Mouse (Mus musculus) spleen, postnatal 36 days (tissue): ENCODE results near the gene Gse1.
A peak's percentile ranks its signal among the peaks of the same experiment; 100 is the strongest.

Experiments
- DNase-seq, 2 experiments: peaks; one replicate each; pipeline ENCODE4 v3.0.0; 2022; ENCODE audit warnings: low spot score in 2 of 2, mixed read lengths in 1 of 2

The Gse1 gene

GRCm38 (mm10) chr8:120532517-120533215, 304.4 kb downstream of the Gse1 start:
- peak in 1 of 2 experiments; percentile 44 for DNase-seq

- no peak for DNase-seq
Measured at GRCm38 (mm10) chr8:120533380-120533779, 305.1 kb downstream of the Gse1 start.

- DNase-seq = no peak
Measured at GRCm38 (mm10) chr8:120534080-120534479, 305.8 kb downstream of the Gse1 start.

- DNase-seq = peak; percentile 76 to 80
Measured at GRCm38 (mm10) chr8:120534504-120535368, 306.5 kb downstream of the Gse1 start.

- DNase-seq = peak in 1 of 2 experiments; percentile 32
Measured at GRCm38 (mm10) chr8:120535452-120536305, 307.4 kb downstream of the Gse1 start.

- DNase-seq = peak in 1 of 2 experiments; percentile 27
Measured at GRCm38 (mm10) chr8:120536306-120537206, 308.3 kb downstream of the Gse1 start.

GRCm38 (mm10) chr8:120537207-120537817, 309.1 kb downstream of the Gse1 start:
- peak; percentile 88 to 90 for DNase-seq

GRCm38 (mm10) chr8:120537818-120538396, 309.7 kb downstream of the Gse1 start:
- peak; percentile 34 to 45 for DNase-seq

- DNase-seq = peak; percentile 93 to 94
Measured at GRCm38 (mm10) chr8:120538397-120539240, 310.4 kb downstream of the Gse1 start.

GRCm38 (mm10) chr8:120539381-120539774, 311.1 kb downstream of the Gse1 start:
- DNase-seq = peak; percentile 56 to 66

GRCm38 (mm10) chr8:120539775-120540625, 311.7 kb downstream of the Gse1 start:
- DNase-seq = no peak

- no peak for DNase-seq
Measured at GRCm38 (mm10) chr8:120542995-120543394, 314.7 kb downstream of the Gse1 start.

- DNase-seq = no peak
Measured at GRCm38 (mm10) chr8:120543416-120544055, 315.3 kb downstream of the Gse1 start.

GRCm38 (mm10) chr8:120544155-120544554, 315.9 kb downstream of the Gse1 start:
- no peak for DNase-seq

- no peak for DNase-seq
Measured at GRCm38 (mm10) chr8:120547562-120547961, 319.3 kb downstream of the Gse1 start.

GRCm38 (mm10) chr8:120548313-120548761, 320.1 kb downstream of the Gse1 start:
- no peak for DNase-seq

GRCm38 (mm10) chr8:120549321-120549921, 321.2 kb downstream of the Gse1 start:
- no peak for DNase-seq
